ENCODE assay signal across 8 mouse cellular contexts in genomic region chr13:74208986-74209345, GRCm38 (mm10). TPM values are rescaled to one million over a fixed set of nuclear protein-coding genes. Genes with fewer than 3 reads are reported as not detected.
DNase-seq lines count a peak whose midpoint lies in the region; ATAC-seq and TF ChIP-seq lines count a peak whose summit lies in the region.

No protein-coding gene starts in this region.

- 19% methylated on average over 12 of the region's 12 CpGs for WGBS in heart, embryonic 13.5 days
- WGBS in hindbrain, embryonic 11.5 days = 18% methylated on average over 12 of the region's 12 CpGs
- WGBS in liver, embryonic 12.5 days (ENCODE audit: insufficient replicate concordance) = 16% methylated on average over 12 of the region's 12 CpGs
- 8% methylated on average over 12 of the region's 12 CpGs for WGBS in small intestine, adult 2 months

- TF ChIP-seq POLR2A in small intestine, adult 2 months (IDR thresholded peaks at IDR 0.05; ENCODE audit: low read depth, low read length) = no peak

- peaks cover 19% of the 10 kb centered on the region for H3K27me3 ChIP-seq in heart, embryonic 13.5 days (replicated peaks)
- H3K27me3 ChIP-seq in hindbrain, embryonic 11.5 days (ENCODE audit: control insufficient read depth, insufficient read depth, low read length) = no peaks in the 10 kb centered on the region
- 0 out of 2 replicates have a peak, but pooled peaks cover 15% of the 10 kb centered on the region for H3K27me3 ChIP-seq in liver, embryonic 12.5 days (replicated peaks)
- H3K27me3 ChIP-seq in small intestine, adult 2 months (ENCODE audit: control insufficient read depth, insufficient read depth, low read length) = no peaks in the 10 kb centered on the region

- ATAC-seq in heart, embryonic 13.5 days (ENCODE audit: extremely low read depth, insufficient number of reproducible peaks, low FRiP score, low TSS enrichment) = 0 out of 2 replicates have a peak, but pooled peaks have one; percentile 9
- peak; percentile 44 for ATAC-seq in CD4-positive, CD25-positive, alpha-beta regulatory T cell, adult 4 months
- ATAC-seq in hindbrain, embryonic 11.5 days (ENCODE audit: low FRiP score) = peak; percentile 56; the same call in 1 of the 2 replicates
- ATAC-seq in liver, embryonic 12.5 days = peak; percentile 51; the same call in 1 of the 2 replicates

- H3K4me3 ChIP-seq in heart, embryonic 13.5 days = peak overlapping the region; percentile 75
- peak overlapping the region; percentile 84 for H3K4me3 ChIP-seq in hindbrain, embryonic 11.5 days (ENCODE audit: low read depth, low read length)
- peak overlapping the region; percentile 87 for H3K4me3 ChIP-seq in liver, embryonic 12.5 days
- H3K4me3 ChIP-seq in small intestine, adult 2 months (ENCODE audit: low read depth, low read length) = peak overlapping the region; percentile 75

- no peak for DNase-seq in heart, adult 8-10 months (ENCODE audit: low spot score)
- peak; percentile 4 for DNase-seq in brain, embryonic 18.5 days (ENCODE audit: low read depth, low spot score)
- DNase-seq in hindbrain, embryonic 11.5 days (ENCODE audit: low spot score) = no peak
- DNase-seq in adrenal gland, adult 18-20 months (ENCODE audit: low spot score in 2 of 2) = no peak

- H3K27ac ChIP-seq in heart, embryonic 13.5 days (replicated peaks) = peak overlapping the region; percentile 97
- H3K27ac ChIP-seq in hindbrain, embryonic 11.5 days (ENCODE audit: low read depth, low read length) = peak overlapping the region; percentile 62
- H3K27ac ChIP-seq in liver, embryonic 12.5 days = peak overlapping the region; percentile 84
- peak overlapping the region; percentile 96 for H3K27ac ChIP-seq in small intestine, adult 2 months (ENCODE audit: insufficient read depth, low read depth, low read length)

- H3K9ac ChIP-seq in heart, embryonic 13.5 days = peak overlapping the region; percentile 90
- peak overlapping the region; percentile 84 for H3K9ac ChIP-seq in hindbrain, embryonic 11.5 days (ENCODE audit: low read depth, low read length)
- peak overlapping the region; percentile 79 for H3K9ac ChIP-seq in liver, embryonic 12.5 days

- no peak for TF ChIP-seq CTCF in small intestine, adult 2 months (IDR thresholded peaks at IDR 0.05; ENCODE audit: extremely low read depth, insufficient read length, insufficient replicate concordance, low read depth, low read length)

- H3K36me3 ChIP-seq in heart, embryonic 13.5 days = peaks cover 23% of the 10 kb centered on the region
- no peaks in the 10 kb centered on the region for H3K36me3 ChIP-seq in hindbrain, embryonic 11.5 days (ENCODE audit: control insufficient read depth, insufficient read depth, low read length)
- peaks cover 13% of the 10 kb centered on the region for H3K36me3 ChIP-seq in liver, embryonic 12.5 days
- H3K36me3 ChIP-seq in small intestine, adult 2 months (ENCODE audit: control insufficient read depth, insufficient read depth, low read length) = peaks cover 11% of the 10 kb centered on the region

- H3K9me3 ChIP-seq in heart, embryonic 13.5 days = no peaks in the 10 kb centered on the region
- no peaks in the 10 kb centered on the region for H3K9me3 ChIP-seq in hindbrain, embryonic 11.5 days (ENCODE audit: control insufficient read depth, low read length)
- H3K9me3 ChIP-seq in liver, embryonic 12.5 days (replicated peaks) = no peaks in the 10 kb centered on the region

- peak overlapping the region; percentile 85 for H3K4me2 ChIP-seq in heart, embryonic 13.5 days
- H3K4me2 ChIP-seq in hindbrain, embryonic 11.5 days (replicated peaks; ENCODE audit: low read depth, low read length) = peak overlapping the region; percentile 52
- H3K4me2 ChIP-seq in liver, embryonic 12.5 days = peak overlapping the region; percentile 73

- H3K4me1 ChIP-seq in heart, embryonic 13.5 days = peaks cover 20% of the 10 kb centered on the region
- 0 out of 2 replicates have a peak, but pooled peaks cover 2% of the 10 kb centered on the region for H3K4me1 ChIP-seq in hindbrain, embryonic 11.5 days (replicated peaks; ENCODE audit: control insufficient read depth, insufficient read depth, low read length)
- H3K4me1 ChIP-seq in liver, embryonic 12.5 days = peaks cover 24% of the 10 kb centered on the region
- no peaks in the 10 kb centered on the region for H3K4me1 ChIP-seq in small intestine, adult 2 months (ENCODE audit: control insufficient read depth, insufficient read depth, insufficient read length, low read length)

RNA-seq across cellular contexts. Expression of gene Exoc3, which starts 0.4 kb away (rescaled TPM):
- 46.9 and 56.7 TPM in 2 replicates for polyA plus RNA-seq in heart, embryonic 13.5 days (2015; fragmentation: Nextera tagmentation; extraction: Ambion mirVana)
- total RNA-seq in heart, adult 8-10 months (2022) = 10 to 100 TPM; 45.2 to 52.7 (median 51.4) TPM
- polyA plus RNA-seq in CD4-positive, CD25-positive, alpha-beta regulatory T cell, adult 4 months (2017; shearing (Covaris generic)) = 10 to 100 TPM; 76.7 to 77.9 TPM
- polyA plus RNA-seq in hindbrain, embryonic 11.5 days (2014; fragmentation: Nextera tagmentation; extraction: Ambion mirVana) = 82.2 and 82.7 TPM in 2 replicates
- polyA plus RNA-seq in liver, embryonic 12.5 days (2016; fragmentation: Nextera tagmentation; extraction: Ambion mirVana) = 32.9 and 36.4 TPM in 2 replicates
- 18.2 and 45.1 TPM in 2 replicates for polyA plus RNA-seq in small intestine, adult 2 months (2012; rRNA removed)
- total RNA-seq in adrenal gland, adult 18-20 months (2021) = 10 to 100 TPM; 61.8 to 70.6 TPM
